Mouse (Mus musculus) ZHBTc4 (cell line): ENCODE data around the gene Usp32.

Experiments
- DNase-seq: peaks from one replicate; pipeline ENCODE4 v3.0.0-alpha.2; 2011; ENCODE audit warnings: low read depth, low spot score

The Usp32 gene

DNA sequence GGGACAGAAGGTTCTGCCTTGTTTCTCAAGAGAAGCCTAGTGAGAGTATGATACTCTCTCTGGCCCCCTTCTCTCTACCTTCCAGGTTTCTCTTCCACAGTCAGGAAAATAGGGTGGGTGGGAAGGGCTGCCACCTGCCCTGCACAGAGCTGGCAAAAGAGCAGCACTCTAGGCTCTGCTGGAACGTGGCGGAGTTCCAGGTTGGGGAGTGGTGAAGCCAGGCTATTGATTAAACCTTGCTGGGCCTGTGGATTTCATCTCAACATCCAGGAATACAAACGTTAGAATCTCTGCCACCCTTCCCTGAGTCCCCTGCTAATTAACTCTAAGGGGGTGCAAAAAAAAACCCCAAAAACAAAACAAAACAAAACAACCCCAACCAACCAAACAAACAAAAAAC lies 191.4 kb downstream of the Usp32 start:
- no peak for DNase-seq

DNA sequence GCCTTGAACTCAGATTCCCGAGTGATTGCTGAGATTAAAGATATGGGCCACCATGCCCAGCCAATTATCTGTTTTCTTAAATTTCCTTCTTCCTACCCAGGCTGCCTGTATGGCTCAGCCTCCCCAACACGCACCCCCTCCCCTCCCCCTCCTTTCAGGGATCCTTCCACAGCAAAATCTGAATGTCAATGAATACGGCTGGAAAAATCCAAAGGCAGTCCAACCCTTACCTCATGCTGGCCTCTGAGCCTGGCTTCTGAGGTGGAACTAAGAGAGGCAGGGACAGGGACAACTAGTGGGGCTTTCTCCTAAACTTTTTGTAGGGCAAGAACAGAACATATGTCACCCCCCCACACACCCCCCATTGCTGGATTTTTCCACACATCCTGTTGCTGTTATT lies 191.8 kb downstream of the Usp32 start:
- peak; percentile 21 for DNase-seq

DNA sequence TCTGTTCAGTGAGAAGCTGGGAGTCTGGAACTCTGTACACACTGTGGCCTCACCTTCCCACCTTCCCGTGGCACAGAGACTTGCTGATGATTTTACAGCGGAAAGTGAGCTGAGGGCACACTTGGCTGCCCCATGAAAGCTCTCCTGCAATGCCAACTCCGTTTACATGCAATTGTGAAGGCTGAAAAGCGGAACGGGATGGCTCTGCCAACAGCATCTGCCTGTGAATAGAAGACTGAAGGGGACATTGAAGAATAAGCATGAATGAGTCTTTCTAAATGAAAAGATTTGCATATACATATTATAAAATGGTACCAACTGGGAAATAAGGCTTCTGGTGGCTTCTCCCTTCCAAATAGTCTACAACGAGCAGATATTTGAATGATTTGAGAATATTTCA lies 192.8 kb downstream of the Usp32 start:
- DNase-seq, result no peak

- DNase-seq, result no peak
Observed at GRCm38 (mm10) chr11:84945841-84946240, 194.1 kb downstream of the Usp32 start.

GRCm38 (mm10) chr11:84944639-84945435 lies 195.1 kb downstream of the Usp32 start:
- DNase-seq, result no peak

GRCm38 (mm10) chr11:84943948-84944347 lies 196.0 kb downstream of the Usp32 start:
- DNase-seq, result peak; percentile 88

GRCm38 (mm10) chr11:84940140-84940539 lies 199.8 kb downstream of the Usp32 start:
- DNase-seq, result no peak

GRCm38 (mm10) chr11:84939508-84940053 lies 200.4 kb downstream of the Usp32 start:
- no peak for DNase-seq
